Mouse (Mus musculus) MEL (cell line): ENCODE data around the gene 4930523C07Rik. TPM values are rescaled to one million over a fixed set of nuclear protein-coding genes. Genes with fewer than 3 reads are reported as not detected.

Experiments used
- polyA plus RNA-seq, 2 experiments: library from polyadenylated mRNA; stranded (reverse) in 1 of 2; unstranded in 1 of 2; fragments of >175 nt in 1 of 2; fragments of >200 nt in 1 of 2; gene quantifications; 2 replicates each; pipeline versions ENCODE4 v1.2.1 to v1.2.4; 2012; ENCODE audit warnings: low replicate concordance in 2 of 2, low read depth in 1 of 2; ENCODE audit not compliant: insufficient read length in 2 of 2, insufficient read depth in 1 of 2, missing spikeins in 1 of 2
- total RNA-seq: library from RNA; depleted of rRNA; stranded (reverse); fragments of 300-350 nt; gene quantifications from 2 replicates; pipeline ENCODE4 v1.2.3, GENCODE M21; 2012; rRNA removed

4930523C07Rik gene
- total and polyA plus RNA-seq, 3 experiments, result not detected

Other genes starting within 250 kb of the 4930523C07Rik start
- not detected in 2 replicates for gene Tnn, start 109.2 kb downstream of the 4930523C07Rik start, total RNA-seq
- gene Tnn, start 109.2 kb downstream of the 4930523C07Rik start, polyA plus RNA-seq, result not detected
- 133 and 145 TPM in 2 replicates for gene Mrps14, start 150.8 kb downstream of the 4930523C07Rik start, total RNA-seq
- 100 to 1,000 TPM in 1 of 2 experiments, not detected in 1; 138 TPM for gene Mrps14, start 150.8 kb downstream of the 4930523C07Rik start, polyA plus RNA-seq
- 80.7 and 95.4 TPM in 2 replicates for gene Cacybp, start 168.5 kb downstream of the 4930523C07Rik start, total RNA-seq
- gene Cacybp, start 168.5 kb downstream of the 4930523C07Rik start, polyA plus RNA-seq, result 100 to 1,000 TPM in 1 of 2 experiments, not detected in 1; 181 TPM